Mouse (Mus musculus): ENCODE results near the gene Itga9.
A peak's percentile ranks its signal among the peaks of the same experiment; 100 is the strongest.

The Itga9 gene

GRCm38 (mm10) chr9:118607701-118608401, 1.4 kb downstream of the Itga9 start:
- peak; percentile 39 for DNase-seq

GRCm38 (mm10) chr9:118608556-118608955, 2.1 kb downstream of the Itga9 start:
- DNase-seq, result no peak

GRCm38 (mm10) chr9:118610060-118610459, 3.6 kb downstream of the Itga9 start:
- DNase-seq, result peak; percentile 76

GRCm38 (mm10) chr9:118611111-118611541, 4.6 kb downstream of the Itga9 start:
- peak; percentile 76 for DNase-seq

- peak; percentile 29 for DNase-seq
Measured at GRCm38 (mm10) chr9:118611958-118612581, 5.6 kb downstream of the Itga9 start.

GRCm38 (mm10) chr9:118617237-118617636, 10.7 kb downstream of the Itga9 start:
- DNase-seq, result no peak

GRCm38 (mm10) chr9:118618732-118619250, 12.3 kb downstream of the Itga9 start:
- DNase-seq, result no peak

GRCm38 (mm10) chr9:118620807-118621206, 14.3 kb downstream of the Itga9 start:
- DNase-seq, result no peak

GRCm38 (mm10) chr9:118621691-118622090, 15.2 kb downstream of the Itga9 start:
- no peak for DNase-seq

- peak; percentile 88 for DNase-seq
Measured at GRCm38 (mm10) chr9:118622376-118623166, 16.1 kb downstream of the Itga9 start.

GRCm38 (mm10) chr9:118623483-118623882, 17.0 kb downstream of the Itga9 start:
- DNase-seq, result no peak

GRCm38 (mm10) chr9:118624146-118624545, 17.7 kb downstream of the Itga9 start:
- DNase-seq, result no peak

GRCm38 (mm10) chr9:118629763-118630379, 23.4 kb downstream of the Itga9 start:
- peak; percentile 60 for DNase-seq

- no peak for DNase-seq
Measured at GRCm38 (mm10) chr9:118631775-118632757, 25.6 kb downstream of the Itga9 start.

GRCm38 (mm10) chr9:118632758-118633143, 26.3 kb downstream of the Itga9 start:
- no peak for DNase-seq

GRCm38 (mm10) chr9:118638642-118639210, 32.2 kb downstream of the Itga9 start:
- DNase-seq, result no peak

- no peak for DNase-seq
Measured at GRCm38 (mm10) chr9:118645698-118646355, 39.3 kb downstream of the Itga9 start.

GRCm38 (mm10) chr9:118647495-118647894, 41.0 kb downstream of the Itga9 start:
- DNase-seq, result peak; percentile 59

- DNase-seq, result peak; percentile 50
Measured at GRCm38 (mm10) chr9:118650976-118651375, 44.5 kb downstream of the Itga9 start.

GRCm38 (mm10) chr9:118651939-118652338, 45.4 kb downstream of the Itga9 start:
- peak; percentile 50 for DNase-seq

GRCm38 (mm10) chr9:118653436-118653835, 46.9 kb downstream of the Itga9 start:
- DNase-seq, result no peak
